Mouse (Mus musculus): ENCODE measurements around the gene Mlh1. TPM values are rescaled to one million over a fixed set of nuclear protein-coding genes. Genes with fewer than 3 reads are reported as not detected.

Mlh1 gene
- polyA plus RNA-seq, 1 experiment = 5.7 TPM

GRCm38 (mm10) chr9:111228446-111228845, 43.1 kb downstream of the Mlh1 start:
- peaks cover 27% of the 10 kb centered on the region for H3K4me1 ChIP-seq

DNA sequence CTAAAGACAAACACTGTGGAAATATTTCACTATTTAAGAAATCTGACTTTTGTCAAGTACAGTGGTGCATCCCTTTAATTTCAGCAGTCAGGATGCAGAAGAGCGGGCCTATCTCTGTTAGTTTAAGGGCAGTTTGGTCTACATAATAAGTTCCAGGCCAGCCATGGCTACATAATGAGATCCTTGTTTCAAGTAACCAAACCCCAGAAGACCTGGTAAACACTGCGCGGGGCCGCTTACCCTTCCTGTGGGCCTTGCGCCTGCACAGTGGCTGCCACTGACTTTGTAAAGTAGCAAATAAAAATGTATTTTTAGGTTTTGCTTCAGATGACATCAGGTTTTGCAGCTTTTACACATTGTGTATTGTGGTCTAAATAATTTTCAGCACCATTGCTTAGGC, 48.2 kb downstream of the Mlh1 start:
- Histone ChIP-seq H3K36me3 (replicated peaks; ENCODE audit: low read length) (peaks cover 100% of the 10 kb centered on the region), H3K4me3 (replicated peaks) (no peak overlapping the region), H3K27me3 (replicated peaks) (no peaks in the 10 kb centered on the region), H3K4me1 (peaks cover 30% of the 10 kb centered on the region), H3K9me3 (no peaks in the 10 kb centered on the region)
- TF ChIP-seq GATA1 (IDR thresholded peaks at IDR 0.05; ENCODE audit: borderline replicate concordance, low read length) = no peak
- TF ChIP-seq FLI1 (IDR thresholded peaks at IDR 0.05; ENCODE audit: low read length) = no peak

More at GRCm38 (mm10) chr9:111228446-111228845, 43.1 kb downstream of the Mlh1 start:
- peaks cover 100% of the 10 kb centered on the region for H3K36me3 ChIP-seq (replicated peaks; ENCODE audit: low read length)
- no peaks in the 10 kb centered on the region for H3K9me3 ChIP-seq
- TF ChIP-seq GATA1 (IDR thresholded peaks at IDR 0.05; ENCODE audit: borderline replicate concordance, low read length) (no peak), FLI1 (IDR thresholded peaks at IDR 0.05; ENCODE audit: low read length) (no peak)
- no peak overlapping the region for H3K4me3 ChIP-seq (replicated peaks)
- H3K27me3 ChIP-seq (replicated peaks) = no peaks in the 10 kb centered on the region

DNA sequence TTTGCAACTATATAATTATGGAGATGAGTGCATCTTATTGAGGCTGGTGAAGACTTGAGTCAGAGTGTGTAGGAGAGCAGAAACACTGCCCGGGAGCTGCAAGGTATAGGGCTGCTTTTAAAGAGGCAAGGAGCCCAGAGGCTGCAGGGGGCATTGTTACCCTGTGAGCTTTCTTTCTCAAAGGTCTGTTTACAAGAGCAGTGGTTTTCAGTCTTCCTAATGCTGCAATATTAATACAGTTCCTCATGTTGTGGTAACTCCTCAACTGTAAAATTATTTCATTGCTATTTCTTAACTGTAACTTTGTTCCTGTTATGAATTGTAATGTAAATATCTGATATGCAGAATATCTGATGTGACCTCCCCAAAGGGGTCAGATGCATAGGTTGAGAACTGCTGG, 50.0 kb downstream of the Mlh1 start:
- no peak overlapping the region for H3K4me3 ChIP-seq (replicated peaks)
- H3K27me3 ChIP-seq (replicated peaks) = no peaks in the 10 kb centered on the region
- no peaks in the 10 kb centered on the region for H3K9me3 ChIP-seq
- TF ChIP-seq FLI1 (IDR thresholded peaks at IDR 0.05; ENCODE audit: low read length) (no peak), GATA1 (IDR thresholded peaks at IDR 0.05; ENCODE audit: borderline replicate concordance, low read length) (no peak)
- peaks cover 24% of the 10 kb centered on the region for H3K4me1 ChIP-seq
- H3K36me3 ChIP-seq (replicated peaks; ENCODE audit: low read length) = peaks cover 100% of the 10 kb centered on the region

DNA sequence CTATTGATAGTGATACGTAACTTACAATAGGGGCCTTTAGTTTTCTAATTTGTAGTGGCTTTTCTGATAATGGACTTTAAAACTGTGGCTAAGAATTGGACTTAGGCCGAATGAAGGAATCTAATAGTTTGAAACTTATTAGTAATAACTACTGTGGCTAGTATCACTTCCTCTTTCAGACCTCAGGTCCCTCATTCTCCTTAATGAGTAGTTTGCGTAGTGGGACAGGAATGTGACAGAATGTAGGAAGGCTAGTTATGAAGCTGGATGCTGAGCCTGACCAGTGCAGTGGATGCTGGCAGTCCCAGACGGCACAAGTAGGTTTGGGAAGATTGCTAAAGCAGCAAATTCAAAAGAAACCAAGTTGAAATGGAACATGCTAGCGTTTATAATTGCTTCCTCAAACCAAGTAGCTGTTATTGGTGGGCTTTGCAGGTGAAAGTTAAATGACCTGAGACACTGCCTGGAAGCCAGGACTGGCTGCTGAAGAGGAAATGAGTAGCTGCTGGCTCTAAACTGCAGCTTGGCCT, 51.0 kb downstream of the Mlh1 start:
- H3K27me3 ChIP-seq (replicated peaks) = no peaks in the 10 kb centered on the region
- H3K4me1 ChIP-seq = peaks cover 19% of the 10 kb centered on the region
- H3K4me3 ChIP-seq (replicated peaks) = no peak overlapping the region
- no peak for TF ChIP-seq GATA1 (IDR thresholded peaks at IDR 0.05; ENCODE audit: borderline replicate concordance, low read length)
- no peak for TF ChIP-seq FLI1 (IDR thresholded peaks at IDR 0.05; ENCODE audit: low read length)
- H3K36me3 ChIP-seq (replicated peaks; ENCODE audit: low read length) = peaks cover 100% of the 10 kb centered on the region
- no peaks in the 10 kb centered on the region for H3K9me3 ChIP-seq

DNA sequence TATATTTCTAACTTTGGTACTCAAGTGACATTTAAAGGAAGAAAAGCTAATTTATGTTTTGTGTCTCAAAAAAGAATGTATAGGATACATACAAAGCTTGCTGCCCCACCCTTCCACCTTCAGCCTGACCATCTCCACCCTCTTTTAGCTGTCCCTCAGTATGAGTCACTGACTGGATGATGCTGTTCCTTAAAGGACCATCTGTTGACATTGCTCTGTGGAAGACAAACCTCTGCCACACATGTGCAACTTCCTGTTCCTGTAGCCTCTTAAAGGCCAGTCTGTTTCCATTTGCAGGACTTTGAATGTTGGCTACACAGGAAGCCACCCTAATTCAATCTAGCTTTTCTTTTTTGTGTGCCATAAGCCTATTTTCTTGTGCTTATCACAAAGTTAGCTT, 55.2 kb downstream of the Mlh1 start:
- Histone ChIP-seq H3K9me3 (no peaks in the 10 kb centered on the region), H3K4me1 (peaks cover 35% of the 10 kb centered on the region), H3K36me3 (replicated peaks; ENCODE audit: low read length) (peaks cover 99% of the 10 kb centered on the region), H3K4me3 (replicated peaks) (no peak overlapping the region), H3K27me3 (replicated peaks) (no peaks in the 10 kb centered on the region)
- TF ChIP-seq FLI1 (IDR thresholded peaks at IDR 0.05; ENCODE audit: low read length) (no peak), GATA1 (IDR thresholded peaks at IDR 0.05; ENCODE audit: borderline replicate concordance, low read length) (no peak)

DNA sequence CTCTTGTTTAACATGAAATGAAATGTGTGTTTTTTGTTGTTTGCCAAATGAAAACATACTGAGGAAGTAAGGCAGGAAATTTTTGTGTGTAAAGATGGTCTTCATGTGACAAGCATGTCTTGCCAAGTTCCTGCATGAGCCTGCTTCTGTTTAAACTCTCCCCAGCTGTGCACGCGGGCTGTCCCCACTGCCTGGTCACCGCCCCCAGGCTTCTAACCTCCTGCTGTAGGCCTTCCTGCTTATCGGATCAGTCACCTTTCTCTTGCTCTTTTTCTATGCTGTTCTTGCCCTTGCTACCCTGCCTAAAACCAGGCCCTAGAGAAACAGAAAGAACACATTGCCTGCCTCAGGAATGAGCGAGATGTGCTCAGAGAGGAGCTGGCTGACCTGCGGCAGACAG, 58.1 kb downstream of the Mlh1 start:
- Histone ChIP-seq H3K27me3 (replicated peaks) (no peaks in the 10 kb centered on the region), H3K36me3 (replicated peaks; ENCODE audit: low read length) (peaks cover 97% of the 10 kb centered on the region), H3K9me3 (no peaks in the 10 kb centered on the region), H3K4me1 (peaks cover 45% of the 10 kb centered on the region), H3K4me3 (replicated peaks) (no peak overlapping the region)
- no peak for TF ChIP-seq GATA1 (IDR thresholded peaks at IDR 0.05; ENCODE audit: borderline replicate concordance, low read length)
- TF ChIP-seq FLI1 (IDR thresholded peaks at IDR 0.05; ENCODE audit: low read length) = no peak

GRCm38 (mm10) chr9:111211122-111212041, 60.2 kb downstream of the Mlh1 start:
- no peak overlapping the region for H3K4me3 ChIP-seq (replicated peaks)
- peaks cover 97% of the 10 kb centered on the region for H3K36me3 ChIP-seq (replicated peaks; ENCODE audit: low read length)
- H3K27me3 ChIP-seq (replicated peaks) = no peaks in the 10 kb centered on the region
- H3K4me1 ChIP-seq = peaks cover 45% of the 10 kb centered on the region
- TF ChIP-seq GATA1 (IDR thresholded peaks at IDR 0.05; ENCODE audit: borderline replicate concordance, low read length) = no peak
- TF ChIP-seq FLI1 (IDR thresholded peaks at IDR 0.05; ENCODE audit: low read length) = no peak
- no peaks in the 10 kb centered on the region for H3K9me3 ChIP-seq

DNA sequence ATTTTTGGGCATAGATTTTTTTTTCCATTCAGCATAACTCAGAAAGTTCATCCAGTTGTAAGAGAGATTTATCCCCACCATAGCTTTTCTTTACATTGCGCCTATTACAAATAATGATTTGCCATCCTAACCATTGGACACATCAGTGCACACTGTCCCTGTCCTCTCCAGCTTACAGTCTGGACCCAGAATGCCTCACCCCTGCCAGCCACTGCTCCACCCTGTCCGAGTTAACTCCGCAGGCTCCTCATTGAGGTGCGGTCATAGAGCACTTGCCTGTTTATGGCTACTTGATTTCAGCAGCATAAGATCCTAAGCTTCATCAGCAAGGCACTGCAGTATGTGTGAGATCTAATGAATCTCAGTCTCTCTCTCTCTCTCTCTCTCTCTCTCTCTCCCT, 61.2 kb downstream of the Mlh1 start:
- TF ChIP-seq FLI1 (IDR thresholded peaks at IDR 0.05; ENCODE audit: low read length) = no peak
- no peak for TF ChIP-seq GATA1 (IDR thresholded peaks at IDR 0.05; ENCODE audit: borderline replicate concordance, low read length)
- Histone ChIP-seq H3K4me1 (peaks cover 49% of the 10 kb centered on the region), H3K4me3 (replicated peaks) (no peak overlapping the region), H3K9me3 (no peaks in the 10 kb centered on the region), H3K36me3 (replicated peaks; ENCODE audit: low read length) (peaks cover 97% of the 10 kb centered on the region), H3K27me3 (replicated peaks) (no peaks in the 10 kb centered on the region)

GRCm38 (mm10) chr9:111209158-111209699, 62.4 kb downstream of the Mlh1 start:
- H3K36me3 ChIP-seq (replicated peaks; ENCODE audit: low read length) = peaks cover 96% of the 10 kb centered on the region
- TF ChIP-seq GATA1 (IDR thresholded peaks at IDR 0.05; ENCODE audit: borderline replicate concordance, low read length) = no peak
- no peak for TF ChIP-seq FLI1 (IDR thresholded peaks at IDR 0.05; ENCODE audit: low read length)
- H3K9me3 ChIP-seq = no peaks in the 10 kb centered on the region

DNA sequence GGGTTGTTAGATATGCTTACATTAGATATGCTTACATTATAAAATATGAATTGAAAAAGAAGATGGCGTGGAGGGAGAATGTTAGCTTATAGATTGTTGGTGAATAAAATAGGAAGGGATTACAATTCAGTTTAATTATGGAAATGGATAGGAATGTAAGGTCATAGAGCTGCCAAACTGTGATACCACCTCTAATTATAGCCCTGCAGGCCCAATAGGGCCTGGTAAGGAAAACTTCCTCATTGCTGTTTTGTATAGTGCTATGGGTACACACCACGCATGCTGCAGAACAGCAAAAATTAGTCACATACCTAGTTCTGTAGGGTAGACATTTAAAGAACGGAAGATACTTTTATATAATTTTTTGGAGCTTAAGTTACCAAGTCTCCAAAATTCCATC, 63.4 kb downstream of the Mlh1 start:
- H3K9me3 ChIP-seq = no peaks in the 10 kb centered on the region
- peaks cover 95% of the 10 kb centered on the region for H3K36me3 ChIP-seq (replicated peaks; ENCODE audit: low read length)
- no peak for TF ChIP-seq FLI1 (IDR thresholded peaks at IDR 0.05; ENCODE audit: low read length)
- no peak for TF ChIP-seq GATA1 (IDR thresholded peaks at IDR 0.05; ENCODE audit: borderline replicate concordance, low read length)
- H3K27me3 ChIP-seq (replicated peaks) = no peaks in the 10 kb centered on the region
- no peak overlapping the region for H3K4me3 ChIP-seq (replicated peaks)
- H3K4me1 ChIP-seq = peaks cover 60% of the 10 kb centered on the region

More at GRCm38 (mm10) chr9:111209158-111209699, 62.4 kb downstream of the Mlh1 start:
- no peak overlapping the region for H3K4me3 ChIP-seq (replicated peaks)
- H3K27me3 ChIP-seq (replicated peaks) = no peaks in the 10 kb centered on the region
- H3K4me1 ChIP-seq = peaks cover 60% of the 10 kb centered on the region

All from megakaryocyte, embryonic 14.5 days (primary cell).